Mouse (Mus musculus) lung, adult 2 months (tissue): Measurements from ENCODE around the gene Scg2.

ENCODE experiments used
- CTCF ChIP-seq: fragments of 200-500 bp; IDR thresholded peaks from 2 replicates; pipeline ENCODE4 v1.5.1; 2011; ENCODE audit warnings: mild to moderate bottlenecking, low read length, control low read depth; ENCODE audit not compliant: insufficient read depth
- POLR2A ChIP-seq: fragments of 200-500 bp; IDR thresholded peaks from 2 replicates; pipeline ENCODE4 v1.6.1; 2011; ENCODE audit warnings: low read depth, mild to moderate bottlenecking, control low read depth, low read length, borderline replicate concordance; ENCODE audit errors: extremely low read depth

GRCm38 (mm10) chr1:79429058-79429457, 10.9 kb downstream of the Scg2 start:
- TF ChIP-seq CTCF (no peak), POLR2A (no peak)
